Mouse (Mus musculus): Measurements from ENCODE around the gene Car8.

- TF ChIP-seq CTCF (IDR thresholded peaks at IDR 0.05; ENCODE audit: borderline replicate concordance, extremely low read depth, insufficient read depth, insufficient read length), result no peak
- TF ChIP-seq POLR2A (IDR thresholded peaks at IDR 0.05; ENCODE audit: borderline replicate concordance, extremely low read depth, insufficient read depth, insufficient read length, poor library complexity, severe bottlenecking), result no peak
Measured at GRCm38 (mm10) chr4:8190441-8190840, 48.4 kb downstream of the Car8 start.
